Mouse (Mus musculus) stomach, postnatal 0 days (tissue): ENCODE measurements around the gene Dusp22. TPM values are rescaled to one million over a fixed set of nuclear protein-coding genes. Genes with fewer than 3 reads are reported as not detected.
A peak's percentile ranks its signal among the peaks of the same experiment; 100 is the strongest.

Source experiments
- ATAC-seq: fragments of 200-750 bp; cut with Nextera tagmentation; 2 replicates; pipeline ENCODE4 v1.8.0; 2017; ENCODE audit not compliant: low FRiP score, low TSS enrichment
- DNase-seq: peaks from one replicate; pipeline ENCODE4 v3.0.0-alpha.2; 2016; ENCODE audit warnings: low spot score
- H3K27ac ChIP-seq: fragments of 300-500 bp; sonication (generic); replicated peaks from 2 replicates; pipeline ENCODE4 v1.5.1; 2014; ENCODE audit warnings: mild to moderate bottlenecking, control low read depth
- H3K27me3 ChIP-seq: fragments of 300-500 bp; sonication (generic); 2 replicates; pipeline ENCODE4 v1.6.1; 2014; ENCODE audit warnings: low read length; ENCODE audit not compliant: control insufficient read depth, insufficient read depth
- H3K36me3 ChIP-seq: fragments of 300-500 bp; sonication (generic); 2 replicates; pipeline ENCODE4 v1.6.1; 2014; ENCODE audit warnings: low read length, mixed read lengths; ENCODE audit not compliant: control insufficient read depth, insufficient read depth
- H3K4me1 ChIP-seq: fragments of 300-500 bp; sonication (generic); replicated peaks from 2 replicates; pipeline ENCODE4 v1.6.1; 2014; ENCODE audit warnings: antibody characterized with exemption; ENCODE audit not compliant: control insufficient read depth, insufficient read depth
- H3K4me2 ChIP-seq: fragments of 300-500 bp; sonication (generic); replicated peaks from 2 replicates; pipeline ENCODE4 v1.6.1; 2014; ENCODE audit warnings: low read depth, mild to moderate bottlenecking, control low read depth, moderate library complexity
- H3K4me3 ChIP-seq: fragments of 300-500 bp; sonication (generic); 2 replicates; pipeline ENCODE4 v1.5.1; 2014; ENCODE audit warnings: low read depth, low read length, control low read depth
- H3K9ac ChIP-seq: fragments of 300-500 bp; sonication (generic); 2 replicates; pipeline ENCODE4 v1.6.1; 2014; ENCODE audit warnings: mild to moderate bottlenecking, low read length, control low read depth, mixed read lengths
- H3K9me3 ChIP-seq: fragments of 300-500 bp; sonication (generic); 2 replicates; pipeline ENCODE4 v1.6.1; 2016; ENCODE audit warnings: low read length; ENCODE audit not compliant: control insufficient read depth
- CTCF ChIP-seq: IDR thresholded peaks from 2 replicates; pipeline ENCODE4 v1.5.1; 2016; ENCODE audit warnings: antibody characterized with exemption, low read depth, mild to moderate bottlenecking, moderate library complexity
- EP300 ChIP-seq: optimal IDR thresholded peaks from 2 replicates; pipeline ENCODE3; 2016; ENCODE audit warnings: antibody characterized with exemption
- WGBS: fragments of 180-500 bp; shearing (Covaris S2); extraction: QIAGEN DNeasy Blood & Tissue Kit; methylation state at CpG from one replicate; pipeline ENCODE4 v1.1.7; 2014; 5-methylcytosine and 5-hydroxymethylcytosine counted together
- polyA plus RNA-seq: library from polyadenylated mRNA; unstranded; fragments of >200 nt; fragmentation: Nextera tagmentation; extraction: Ambion mirVana; gene quantifications from 2 replicates; pipeline ENCODE4 v1.2.1, GENCODE M21; 2015

Dusp22 gene
- polyA plus RNA-seq, 1 experiment from 2014 or later = 49.2 TPM

DNA sequence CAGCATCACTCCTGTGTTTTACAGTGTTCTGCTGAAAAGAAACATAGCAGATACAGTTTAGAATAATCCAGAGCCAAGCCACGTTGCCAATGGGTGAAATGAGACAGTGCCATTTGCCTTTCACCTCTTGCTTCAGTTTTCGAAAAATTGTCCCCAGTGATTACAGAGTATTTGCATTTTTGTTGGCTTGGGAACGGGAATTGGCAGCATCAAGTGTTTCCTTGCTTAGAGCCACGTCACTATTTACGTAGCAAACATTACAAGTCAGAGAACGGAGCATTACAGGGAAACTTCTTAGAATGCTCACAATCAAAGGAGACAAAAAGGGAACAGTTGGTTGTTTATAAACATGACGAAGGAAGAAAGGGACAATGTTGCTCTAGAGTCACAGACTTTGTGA is 85.3 kb downstream of the Dusp22 start:
- TF ChIP-seq EP300 = no peak
- no peak for TF ChIP-seq CTCF

DNA sequence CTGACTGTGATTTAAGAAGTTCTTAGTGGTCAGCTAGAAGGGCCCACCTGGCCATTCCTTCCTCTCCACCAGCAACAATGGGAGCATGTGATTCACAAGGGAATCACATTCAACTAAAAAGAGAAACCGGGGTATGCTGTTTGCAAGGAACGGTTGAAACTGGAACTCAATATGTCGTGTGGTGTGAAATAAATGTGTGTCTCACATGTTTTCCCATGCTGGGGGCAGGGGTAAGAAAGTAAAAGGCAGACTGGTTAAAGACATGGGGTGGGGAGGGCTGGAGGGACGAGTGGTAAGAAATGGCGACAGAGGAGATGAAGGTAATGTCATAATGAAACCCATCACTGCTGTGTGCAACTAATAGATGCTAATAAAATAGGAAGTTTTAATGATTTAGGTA is 87.3 kb downstream of the Dusp22 start:
- TF ChIP-seq CTCF = no peak
- TF ChIP-seq EP300 = no peak
- H3K27ac ChIP-seq = no peak overlapping the region
- WGBS = 76% methylated on average over 5 of the region's 5 CpGs
- no peak overlapping the region for H3K4me2 ChIP-seq
- no peaks in the 10 kb centered on the region for H3K9me3 ChIP-seq
- H3K27me3 ChIP-seq = peaks cover 14% of the 10 kb centered on the region; the same call in 1 of the 2 replicates
- no peak for ATAC-seq
- no peak overlapping the region for H3K9ac ChIP-seq
- no peaks in the 10 kb centered on the region for H3K36me3 ChIP-seq
- no peak overlapping the region for H3K4me3 ChIP-seq
- DNase-seq = no peak
- H3K4me1 ChIP-seq = peaks cover 2% of the 10 kb centered on the region; the same call in 1 of the 2 replicates

More for the DNA sequence above, 85.3 kb downstream of the Dusp22 start:
- no peaks in the 10 kb centered on the region for H3K36me3 ChIP-seq
- no peak overlapping the region for H3K4me3 ChIP-seq
- H3K27me3 ChIP-seq = peaks cover 14% of the 10 kb centered on the region; the same call in 1 of the 2 replicates
- no peak for DNase-seq
- H3K4me1 ChIP-seq = 0 out of 2 replicates have a peak, but pooled peaks cover 2% of the 10 kb centered on the region
- no peak for ATAC-seq
- no peak overlapping the region for H3K27ac ChIP-seq
- H3K9ac ChIP-seq = no peak overlapping the region
- H3K4me2 ChIP-seq = no peak overlapping the region
- H3K9me3 ChIP-seq = no peaks in the 10 kb centered on the region
- 39% methylated on average over 7 of the region's 7 CpGs for WGBS

DNA sequence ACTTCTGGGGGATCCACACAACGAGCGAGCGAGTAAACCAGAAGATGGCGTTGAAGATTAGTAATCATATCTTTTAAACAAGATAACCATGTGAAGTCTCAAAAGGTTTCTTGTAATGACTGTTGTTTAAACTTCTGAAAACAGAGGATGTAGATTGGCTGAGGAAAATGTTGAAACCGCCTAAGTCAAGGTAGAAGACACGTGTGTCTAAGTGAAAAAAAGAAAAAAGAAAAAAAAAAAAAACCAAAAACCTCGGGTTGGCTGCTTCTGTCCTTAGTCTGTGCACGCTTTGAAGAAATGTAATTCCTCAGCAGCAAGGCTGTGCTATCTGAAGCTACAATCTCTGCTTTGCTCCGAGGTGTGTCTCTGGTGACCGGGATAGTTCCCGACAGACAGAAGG is 87.7 kb downstream of the Dusp22 start:
- 63% methylated on average over 11 of the region's 11 CpGs for WGBS
- Histone ChIP-seq H3K36me3 (no peaks in the 10 kb centered on the region), H3K4me1 (peaks cover 2% of the 10 kb centered on the region; the same call in 1 of the 2 replicates), H3K9ac (no peak overlapping the region), H3K9me3 (no peaks in the 10 kb centered on the region), H3K27me3 (peaks cover 14% of the 10 kb centered on the region; the same call in 1 of the 2 replicates), H3K4me2 (no peak overlapping the region), H3K27ac (no peak overlapping the region), H3K4me3 (no peak overlapping the region)
- no peak for ATAC-seq
- no peak for DNase-seq
- TF ChIP-seq CTCF (no peak), EP300 (no peak)

DNA sequence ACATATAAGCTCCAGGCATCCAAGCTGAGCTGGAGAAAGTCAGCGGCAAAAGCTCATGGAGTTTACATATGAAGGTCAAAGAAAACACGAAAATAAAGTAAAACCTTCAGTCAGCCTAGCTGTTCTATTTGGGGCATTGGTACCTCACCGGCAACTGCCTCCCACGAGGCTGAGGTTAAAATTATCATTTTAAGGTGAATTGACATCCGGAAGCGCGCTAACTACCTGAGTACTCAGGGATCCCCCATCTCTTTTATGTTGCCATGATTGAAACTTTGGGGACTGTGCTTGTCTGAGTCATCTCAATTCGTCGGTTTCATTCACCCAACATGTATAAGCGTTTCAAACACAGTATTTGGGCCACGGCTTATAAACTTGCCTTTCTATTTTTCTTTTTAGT is 88.5 kb downstream of the Dusp22 start:
- Histone ChIP-seq H3K9me3 (no peaks in the 10 kb centered on the region), H3K4me2 (no peak overlapping the region), H3K9ac (no peak overlapping the region), H3K4me1 (peaks cover 2% of the 10 kb centered on the region; the same call in 1 of the 2 replicates), H3K4me3 (no peak overlapping the region), H3K27ac (no peak overlapping the region), H3K36me3 (no peaks in the 10 kb centered on the region), H3K27me3 (peaks cover 14% of the 10 kb centered on the region; the same call in 1 of the 2 replicates)
- ATAC-seq (no peak), DNase-seq (no peak)
- WGBS = 63% methylated on average over 11 of the region's 11 CpGs
- TF ChIP-seq CTCF = no peak
- TF ChIP-seq EP300 = no peak

DNA sequence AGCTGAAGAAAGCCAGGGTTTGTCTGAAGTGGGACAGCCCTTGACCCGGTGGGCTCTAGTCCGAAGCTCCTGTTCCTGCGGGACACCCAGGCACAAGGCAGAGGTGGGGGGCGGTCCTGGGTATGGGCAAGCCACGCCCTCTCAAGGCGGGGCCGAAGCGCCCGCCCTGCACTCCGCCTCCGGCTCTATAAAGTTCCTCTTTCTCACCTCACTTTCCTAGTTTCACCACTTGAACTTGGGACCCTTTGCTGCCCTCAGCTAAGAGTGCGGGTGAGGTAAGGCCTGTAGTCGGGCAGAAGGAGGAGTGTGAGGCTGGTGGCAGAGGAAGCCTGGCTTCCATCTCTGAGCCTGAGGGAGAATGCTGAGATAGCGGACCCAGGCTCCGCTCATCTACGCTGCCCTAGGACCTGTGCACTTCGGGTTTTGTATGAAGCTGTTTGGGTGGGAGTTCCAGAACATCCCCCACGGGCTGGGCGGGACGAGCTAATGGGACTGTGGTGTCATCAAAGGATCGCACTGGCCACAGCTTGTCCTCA is 89.3 kb downstream of the Dusp22 start, which contains the start of gene Irf4:
Irf4 (plus strand) TSS at position 206 of the 536 bp plus-strand sequence.
- Histone ChIP-seq H3K9me3 (no peaks in the 10 kb centered on the region), H3K9ac (peak within 1 kb of the TSS; percentile 23), H3K4me2 (peak within 1 kb of the TSS; percentile 67), H3K4me3 (peak within 1 kb of the TSS; percentile 41), H3K27ac (no peak within 1 kb of the TSS), H3K36me3 (no peaks in the 10 kb centered on the region), H3K27me3 (peaks cover 14% of the 10 kb centered on the region; the same call in 1 of the 2 replicates), H3K4me1 (peaks cover 2% of the 10 kb centered on the region; the same call in 1 of the 2 replicates)
- ATAC-seq (peak; percentile 57; the same call in 1 of the 2 replicates), DNase-seq (peak; percentile 56)
- 2% methylated on average over 21 of the region's 21 CpGs for WGBS
- TF ChIP-seq CTCF = no peak
- no peak for TF ChIP-seq EP300

DNA sequence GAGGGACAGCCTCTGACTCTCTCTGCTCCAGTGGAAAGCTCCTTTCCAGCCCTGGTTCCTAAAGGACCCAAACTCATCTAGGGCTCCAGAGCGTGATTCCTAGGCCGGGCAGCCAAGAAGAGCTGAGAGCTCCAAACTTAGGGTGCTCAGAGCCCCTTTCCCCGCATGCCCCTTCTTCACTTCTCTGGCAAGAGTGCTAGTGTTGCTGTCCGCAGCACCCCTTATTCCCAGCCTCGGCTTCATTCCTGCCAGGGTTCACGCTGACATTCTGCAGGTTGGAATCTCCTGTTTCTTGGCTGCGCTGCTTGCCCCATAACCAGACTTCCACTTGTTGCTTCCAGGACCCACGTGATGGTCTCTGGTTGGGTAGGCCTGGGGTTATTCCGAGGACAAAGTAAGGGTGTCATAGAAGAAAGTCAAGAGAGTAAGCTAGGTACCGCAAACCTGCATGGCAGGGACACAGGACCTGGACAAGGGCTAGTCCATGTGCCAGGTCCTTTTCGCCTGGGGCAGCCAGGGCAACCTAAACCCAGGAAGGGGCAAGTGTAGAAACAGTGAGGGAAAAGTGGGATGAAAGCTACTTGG is 89.8 kb downstream of the Dusp22 start:
- Histone ChIP-seq H3K27me3 (peaks cover 14% of the 10 kb centered on the region; the same call in 1 of the 2 replicates), H3K9me3 (no peaks in the 10 kb centered on the region), H3K27ac (no peak overlapping the region), H3K4me2 (peak overlapping the region; percentile 67), H3K4me1 (peaks cover 2% of the 10 kb centered on the region; the same call in 1 of the 2 replicates), H3K4me3 (peak overlapping the region; percentile 41), H3K36me3 (no peaks in the 10 kb centered on the region), H3K9ac (0 out of 2 replicates have a peak overlapping the region, but pooled peaks have one; percentile 23)
- DNase-seq (no peak), ATAC-seq (no peak)
- WGBS = 7% methylated on average over 11 of the region's 11 CpGs
- TF ChIP-seq EP300 = no peak
- no peak for TF ChIP-seq CTCF
